Mouse (Mus musculus) liver, embryonic 12.5 days (tissue): ENCODE results near the gene Agl. TPM values are rescaled to one million over a fixed set of nuclear protein-coding genes. Genes with fewer than 3 reads are reported as not detected.

Experiments used
- ATAC-seq: fragments of 200-750 bp; cut with Nextera tagmentation; 2 replicates; pipeline ENCODE4 v1.8.0; 2017; ENCODE audit warnings: moderate number of reproducible peaks, mild to moderate bottlenecking, moderate library complexity
- H3K27ac ChIP-seq: fragments of 300-500 bp; sonication (generic); 2 replicates; pipeline ENCODE4 v1.5.1; 2016; ENCODE audit warnings: mild to moderate bottlenecking
- H3K27me3 ChIP-seq: fragments of 300-500 bp; sonication (generic); replicated peaks from 2 replicates; pipeline ENCODE4 v1.6.1; 2016; ENCODE audit warnings: mild to moderate bottlenecking, moderate library complexity
- H3K36me3 ChIP-seq: fragments of 300-500 bp; sonication (generic); 2 replicates; pipeline ENCODE4 v1.6.1; 2016; ENCODE audit warnings: mild to moderate bottlenecking, moderate library complexity
- H3K4me1 ChIP-seq: fragments of 300-500 bp; sonication (generic); 2 replicates; pipeline ENCODE4 v1.6.1; 2016
- H3K4me2 ChIP-seq: fragments of 300-500 bp; sonication (generic); 2 replicates; pipeline ENCODE4 v1.6.1; 2016; ENCODE audit warnings: mild to moderate bottlenecking, moderate library complexity
- H3K4me3 ChIP-seq: fragments of 300-500 bp; sonication (generic); 2 replicates; pipeline ENCODE4 v1.5.1; 2016; ENCODE audit warnings: mild to moderate bottlenecking, moderate library complexity
- H3K9ac ChIP-seq: fragments of 300-500 bp; sonication (generic); 2 replicates; pipeline ENCODE4 v1.6.1; 2016; ENCODE audit warnings: mild to moderate bottlenecking, moderate library complexity
- H3K9me3 ChIP-seq: fragments of 300-500 bp; sonication (generic); replicated peaks from 2 replicates; pipeline ENCODE4 v1.6.1; 2016; ENCODE audit warnings: mild to moderate bottlenecking, moderate library complexity
- WGBS: fragments of 180-500 bp; shearing (Covaris S2); methylation state at CpG from one replicate; pipeline ENCODE4 v1.1.7; 2016; ENCODE audit not compliant: insufficient replicate concordance; 5-methylcytosine and 5-hydroxymethylcytosine counted together
- polyA plus RNA-seq: library from polyadenylated mRNA; unstranded; fragments of >200 nt; fragmentation: Nextera tagmentation; extraction: Ambion mirVana; gene quantifications from 2 replicates; pipeline ENCODE4 v1.2.1, GENCODE M21; 2016

The Agl gene
- polyA plus RNA-seq, result 7.1 and 7.4 TPM in 2 replicates

DNA sequence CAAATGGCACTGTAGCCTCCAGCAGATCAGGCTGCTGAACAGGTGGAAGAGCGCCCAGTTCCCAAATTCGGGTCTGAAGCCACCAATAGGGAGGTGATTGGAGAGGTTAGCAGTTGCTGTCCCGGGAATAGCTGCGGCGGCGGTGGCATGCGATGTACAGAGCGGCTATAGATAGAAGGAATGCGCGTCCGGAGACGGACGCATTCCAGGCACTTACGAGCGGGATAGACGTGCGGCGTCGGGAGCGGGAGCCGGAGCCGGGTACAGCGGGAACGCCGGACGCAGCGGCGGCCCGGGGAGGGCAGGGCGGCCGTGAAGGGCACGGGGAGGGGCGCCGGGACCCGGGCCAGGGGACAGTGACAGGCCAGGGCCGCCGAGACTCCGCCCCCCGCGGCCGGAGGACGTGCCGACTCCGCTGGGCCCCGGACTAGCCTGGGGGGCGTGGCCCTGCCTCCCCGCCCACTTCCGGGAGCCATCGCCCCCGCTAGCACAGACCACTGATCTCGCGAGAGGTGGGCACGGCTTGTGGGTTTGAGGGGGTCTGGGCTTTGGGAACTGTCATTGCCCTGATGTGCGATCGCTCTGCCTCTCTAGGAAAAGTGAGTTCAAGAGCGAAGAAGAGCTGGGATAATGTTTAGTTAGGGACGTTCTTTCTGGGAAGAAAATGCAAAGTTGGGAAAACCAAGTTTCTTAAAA lies at the start of gene Agl:
Gene Agl, minus strand, starts transcription at position 356 of the 696 bp plus-strand sequence.
- H3K9ac ChIP-seq, result peak within 1 kb of the TSS; percentile 84
- no peaks in the 10 kb centered on the region for H3K27me3 ChIP-seq
- ATAC-seq, result peak; percentile 99
- WGBS, result under 1% methylated on average over 56 of the region's 57 CpGs
- H3K4me2 ChIP-seq, result peak within 1 kb of the TSS; percentile 92
- peak within 1 kb of the TSS; percentile 78 for H3K4me3 ChIP-seq
- H3K9me3 ChIP-seq, result no peaks in the 10 kb centered on the region
- peaks cover 27% of the 10 kb centered on the region for H3K4me1 ChIP-seq
- H3K36me3 ChIP-seq, result no peaks in the 10 kb centered on the region
- peak within 1 kb of the TSS; percentile 79 for H3K27ac ChIP-seq

DNA sequence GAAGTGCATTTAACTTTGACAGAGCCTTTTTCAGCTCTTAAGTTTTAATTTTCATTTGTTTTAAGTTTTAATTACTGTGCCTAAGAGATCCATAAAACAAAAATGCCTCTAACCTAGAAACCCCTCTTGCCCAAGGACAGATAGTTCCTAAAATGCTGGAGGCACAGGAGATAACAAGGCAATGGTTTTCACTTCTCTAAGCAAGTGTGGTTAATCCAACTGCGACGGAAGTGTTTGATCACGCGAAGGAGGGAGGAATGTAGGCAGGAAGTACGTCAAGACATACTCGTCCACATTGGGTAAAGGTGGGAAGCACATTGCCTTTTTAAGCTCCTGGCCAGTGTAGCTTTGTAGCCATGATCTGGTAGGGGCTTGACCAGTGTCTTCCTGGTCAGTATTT lies 49.6 kb upstream of the Agl start:
- Histone ChIP-seq H3K27ac (peak overlapping the region; percentile 71), H3K4me2 (no peak overlapping the region), H3K36me3 (no peaks in the 10 kb centered on the region), H3K4me3 (no peak overlapping the region), H3K27me3 (no peaks in the 10 kb centered on the region), H3K9ac (no peak overlapping the region), H3K9me3 (no peaks in the 10 kb centered on the region), H3K4me1 (peaks cover 59% of the 10 kb centered on the region)
- ATAC-seq, result no peak
- WGBS, result 26% methylated on average over 6 of the region's 6 CpGs

DNA sequence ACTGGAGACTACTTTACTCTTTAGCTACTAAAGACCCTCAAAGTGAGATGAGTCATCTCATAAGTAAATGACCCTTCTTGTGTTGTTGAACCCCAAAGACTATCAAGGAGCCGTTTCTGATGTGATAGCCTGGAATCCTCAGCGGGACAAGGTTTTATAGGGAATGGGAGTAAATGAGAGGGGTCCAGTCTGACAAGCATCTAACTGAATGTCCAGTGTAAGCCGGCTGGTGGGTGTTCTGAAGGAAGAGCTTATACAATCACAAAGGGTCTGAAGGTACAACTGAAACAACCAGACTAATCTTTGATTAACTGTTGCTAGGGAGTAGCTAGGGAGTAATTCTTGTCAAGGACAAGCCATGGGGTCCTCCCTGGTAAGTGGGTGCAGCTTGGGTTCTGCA lies 44.5 kb upstream of the Agl start:
- 78% methylated on average over 3 of the region's 3 CpGs for WGBS
- Histone ChIP-seq H3K9me3 (no peaks in the 10 kb centered on the region), H3K4me1 (peaks cover 23% of the 10 kb centered on the region), H3K27ac (no peak overlapping the region), H3K27me3 (peaks cover 3% of the 10 kb centered on the region; the same call in 1 of the 2 replicates), H3K4me2 (no peak overlapping the region), H3K9ac (no peak overlapping the region), H3K36me3 (no peaks in the 10 kb centered on the region), H3K4me3 (no peak overlapping the region)
- ATAC-seq, result no peak

DNA sequence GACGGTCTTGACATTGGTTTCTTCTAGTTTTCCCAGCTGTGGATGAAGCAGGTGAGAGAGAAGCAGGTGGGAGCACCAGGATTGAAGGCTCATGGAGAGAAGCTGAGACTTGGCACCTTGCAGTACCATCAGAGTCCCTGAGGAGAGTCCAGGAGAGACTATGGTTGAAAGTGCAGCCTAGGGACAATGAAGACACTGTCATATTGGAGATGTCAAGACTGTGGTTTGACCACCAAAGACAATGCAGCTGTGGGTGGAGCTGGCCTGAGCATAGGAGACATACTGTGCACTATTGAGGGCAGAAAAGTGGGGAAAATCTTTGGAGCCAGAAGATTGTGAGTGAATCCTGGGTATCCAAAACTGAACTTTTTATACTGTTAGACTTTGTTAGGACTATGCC lies 42.4 kb upstream of the Agl start:
- Histone ChIP-seq H3K4me1 (peaks cover 24% of the 10 kb centered on the region), H3K4me3 (no peak overlapping the region), H3K9ac (no peak overlapping the region), H3K9me3 (no peaks in the 10 kb centered on the region), H3K36me3 (no peaks in the 10 kb centered on the region), H3K27ac (no peak overlapping the region), H3K4me2 (no peak overlapping the region), H3K27me3 (peaks cover 3% of the 10 kb centered on the region; the same call in 1 of the 2 replicates)
- 78% methylated on average over 1 of the region's 1 CpGs for WGBS
- ATAC-seq, result no peak

DNA sequence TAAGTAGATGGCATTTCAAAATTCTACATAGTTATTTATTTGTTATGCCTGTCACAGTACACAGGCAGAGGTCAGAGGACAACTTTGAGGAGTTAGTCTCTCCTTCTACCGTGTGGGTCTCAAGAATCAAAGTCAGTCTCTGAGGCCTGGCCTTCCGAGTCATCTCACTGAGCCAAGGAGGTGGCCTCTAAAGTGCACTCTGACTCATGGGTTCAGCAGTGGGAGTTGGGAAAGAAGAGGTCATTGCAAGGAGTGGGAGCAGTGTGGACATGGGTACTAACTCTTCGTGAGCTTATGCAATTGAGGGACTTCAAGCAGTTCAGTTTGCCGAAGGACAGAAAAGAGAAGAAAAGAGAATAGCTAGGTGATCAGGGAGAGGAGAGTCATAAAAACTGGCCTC lies 41.0 kb upstream of the Agl start:
- H3K9ac ChIP-seq, result no peak overlapping the region
- H3K27ac ChIP-seq, result no peak overlapping the region
- ATAC-seq, result no peak
- peaks cover 3% of the 10 kb centered on the region; the same call in 1 of the 2 replicates for H3K27me3 ChIP-seq
- no peaks in the 10 kb centered on the region for H3K36me3 ChIP-seq
- peaks cover 27% of the 10 kb centered on the region for H3K4me1 ChIP-seq
- H3K4me2 ChIP-seq, result no peak overlapping the region
- no peak overlapping the region for H3K4me3 ChIP-seq
- H3K9me3 ChIP-seq, result no peaks in the 10 kb centered on the region
- WGBS, result 72% methylated on average over 4 of the region's 4 CpGs

DNA sequence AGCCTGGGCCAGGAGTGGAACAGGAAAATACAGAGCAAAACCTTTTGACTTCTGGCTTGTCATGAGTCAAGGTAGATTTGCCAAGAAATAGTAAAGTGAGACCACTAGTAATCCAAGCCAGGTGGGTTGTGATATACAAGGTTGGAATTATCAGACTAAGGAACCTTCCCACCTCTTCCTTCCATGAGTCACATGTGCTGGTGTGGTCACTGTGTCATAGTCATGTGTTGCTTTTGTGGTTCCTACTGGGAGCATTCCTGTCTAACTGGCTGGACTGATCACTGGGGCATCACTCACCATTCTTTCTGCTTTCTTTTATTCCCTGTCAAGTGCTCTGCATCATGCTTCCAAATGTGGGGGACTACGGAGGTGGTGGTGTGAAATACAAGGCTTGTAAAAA lies 40.1 kb upstream of the Agl start:
- Histone ChIP-seq H3K9me3 (no peaks in the 10 kb centered on the region), H3K27me3 (peaks cover 3% of the 10 kb centered on the region; the same call in 1 of the 2 replicates), H3K4me1 (peaks cover 27% of the 10 kb centered on the region), H3K36me3 (no peaks in the 10 kb centered on the region), H3K4me2 (no peak overlapping the region), H3K4me3 (no peak overlapping the region), H3K9ac (no peak overlapping the region), H3K27ac (no peak overlapping the region)
- no peak for ATAC-seq
- WGBS, result 92% methylated on average over 1 of the region's 1 CpGs

DNA sequence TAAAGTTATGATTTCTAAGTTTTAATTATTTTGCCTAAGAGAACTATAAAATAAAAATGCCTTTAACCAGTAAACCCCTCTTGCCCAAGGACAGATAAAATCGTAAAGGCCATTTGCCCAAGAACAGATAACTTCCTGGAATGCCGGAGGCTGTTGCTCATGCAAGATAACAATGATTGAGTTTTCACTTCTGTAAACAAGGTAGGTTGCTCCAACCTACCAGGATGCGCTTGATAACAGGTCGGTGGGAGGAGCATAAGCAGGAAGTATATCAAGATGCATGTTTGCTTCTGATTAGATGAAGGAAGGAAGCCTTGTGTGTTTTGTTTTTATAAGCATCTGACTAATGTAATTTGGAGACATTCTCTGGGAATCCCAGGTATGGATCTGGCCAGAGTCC lies 38.1 kb upstream of the Agl start:
- H3K4me2 ChIP-seq, result no peak overlapping the region
- H3K9me3 ChIP-seq, result no peaks in the 10 kb centered on the region
- no peaks in the 10 kb centered on the region; the same call in 1 of the 2 replicates for H3K27me3 ChIP-seq
- no peak overlapping the region; the same call in 1 of the 2 replicates for H3K27ac ChIP-seq
- 9% methylated on average over 4 of the region's 4 CpGs for WGBS
- peaks cover 27% of the 10 kb centered on the region for H3K4me1 ChIP-seq
- H3K36me3 ChIP-seq, result no peaks in the 10 kb centered on the region
- H3K4me3 ChIP-seq, result no peak overlapping the region
- ATAC-seq, result peak; percentile 74
- no peak overlapping the region for H3K9ac ChIP-seq

DNA sequence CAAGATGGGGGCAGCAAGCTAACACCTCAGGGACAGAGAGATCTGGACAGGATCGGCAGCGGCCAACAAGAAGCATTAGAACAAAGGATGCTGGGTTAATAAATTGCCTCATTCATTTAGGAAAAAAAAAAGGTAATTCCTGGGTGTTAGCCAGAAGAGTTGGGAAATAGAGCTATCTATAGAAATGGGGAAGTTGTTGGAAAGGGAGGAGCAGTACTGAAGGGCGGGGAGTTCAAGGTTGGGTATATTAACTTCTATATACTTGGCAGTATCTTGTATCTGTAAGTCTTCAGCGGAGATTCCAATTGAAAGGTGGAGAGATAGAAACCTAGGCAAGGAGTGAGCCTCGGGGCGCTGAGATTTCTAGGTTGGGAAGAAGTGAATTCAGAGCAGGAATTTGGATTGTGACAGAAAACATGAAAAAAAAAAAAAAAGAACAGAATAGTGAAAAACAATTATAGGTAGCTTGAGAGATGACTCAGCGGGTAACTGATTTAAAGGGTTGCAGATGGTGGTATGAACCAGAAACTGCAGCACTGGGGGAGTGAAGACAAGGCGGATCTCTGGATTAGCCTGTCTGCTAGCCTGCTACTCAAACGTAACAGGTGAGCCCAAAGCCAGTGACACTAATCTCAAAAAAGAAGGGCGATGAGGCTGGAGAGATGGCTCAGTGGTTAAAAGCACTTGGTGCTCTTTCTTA lies 37.1 kb upstream of the Agl start:
- no peaks in the 10 kb centered on the region for H3K9me3 ChIP-seq
- H3K4me1 ChIP-seq, result peaks cover 27% of the 10 kb centered on the region
- H3K27ac ChIP-seq, result no peak overlapping the region
- H3K27me3 ChIP-seq, result no peaks in the 10 kb centered on the region
- no peaks in the 10 kb centered on the region for H3K36me3 ChIP-seq
- ATAC-seq, result no peak
- 70% methylated on average over 10 of the region's 10 CpGs for WGBS
- H3K4me3 ChIP-seq, result no peak overlapping the region
- H3K9ac ChIP-seq, result no peak overlapping the region
- no peak overlapping the region for H3K4me2 ChIP-seq

DNA sequence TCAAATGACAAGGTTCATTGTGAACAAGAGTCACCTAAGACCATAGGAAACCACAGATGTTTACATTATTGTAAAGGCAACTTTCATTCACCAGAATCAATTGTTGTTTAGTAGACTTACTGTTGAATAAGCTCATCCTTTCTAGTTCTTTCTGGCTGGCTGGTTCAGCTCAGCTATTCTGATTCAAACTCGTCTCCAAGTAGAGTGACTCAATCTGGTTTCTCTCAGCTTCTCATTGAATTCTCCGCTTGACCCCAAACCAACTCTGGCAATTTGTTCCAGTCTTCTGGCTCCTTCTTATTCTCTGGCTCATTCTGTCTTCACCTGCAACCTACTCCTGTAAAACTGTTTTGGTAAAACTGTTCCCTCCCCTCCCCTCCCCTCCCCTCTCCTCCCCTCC lies 33.3 kb upstream of the Agl start:
- Histone ChIP-seq H3K4me3 (no peak overlapping the region), H3K27me3 (no peaks in the 10 kb centered on the region), H3K4me2 (no peak overlapping the region), H3K36me3 (no peaks in the 10 kb centered on the region), H3K9me3 (no peaks in the 10 kb centered on the region), H3K27ac (no peak overlapping the region), H3K9ac (no peak overlapping the region), H3K4me1 (peaks cover 17% of the 10 kb centered on the region)
- WGBS, result 73% methylated on average over 2 of the region's 2 CpGs
- no peak for ATAC-seq

DNA sequence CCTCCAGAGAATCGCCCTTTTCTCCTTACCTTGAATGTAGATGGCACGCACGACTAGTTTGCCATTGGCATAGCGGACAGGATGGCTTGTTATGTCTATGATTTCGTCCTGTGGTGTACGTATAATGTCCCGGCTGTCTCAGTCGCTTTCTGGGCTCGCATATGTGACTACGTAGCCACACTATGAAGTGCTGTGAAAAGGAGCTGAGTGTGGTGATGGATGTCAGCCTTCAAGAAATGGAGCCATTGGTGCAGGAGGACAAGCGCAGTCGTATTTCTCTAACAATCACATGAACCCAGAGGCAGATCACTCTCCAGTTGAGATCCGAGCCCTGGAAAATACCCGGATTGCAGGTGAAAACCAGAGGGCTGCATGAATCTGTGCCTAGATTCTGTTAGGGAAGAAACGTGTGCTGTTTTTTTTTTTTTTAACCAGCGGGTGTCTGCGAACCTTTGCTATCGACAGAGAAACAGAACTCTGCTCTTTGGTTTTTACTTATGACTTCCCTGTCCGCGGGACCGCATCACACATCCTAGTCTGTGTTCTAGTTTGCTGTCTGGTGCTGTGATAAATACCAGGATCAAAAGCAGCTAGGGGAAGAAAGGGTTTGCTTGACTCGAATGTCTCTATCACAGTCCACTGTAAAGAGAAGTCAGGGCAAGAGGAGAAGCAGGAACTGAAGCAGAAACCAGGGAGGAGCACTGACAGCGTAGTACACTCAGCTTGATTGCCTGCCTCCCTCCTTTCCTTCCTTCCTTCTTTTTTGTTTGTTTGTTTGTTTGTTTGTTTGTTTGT lies 28.9 kb upstream of the Agl start:
- Histone ChIP-seq H3K9me3 (no peaks in the 10 kb centered on the region), H3K36me3 (no peaks in the 10 kb centered on the region), H3K27me3 (no peaks in the 10 kb centered on the region), H3K4me1 (peaks cover 4% of the 10 kb centered on the region), H3K4me2 (no peak overlapping the region), H3K27ac (no peak overlapping the region), H3K9ac (no peak overlapping the region), H3K4me3 (no peak overlapping the region)
- no peak for ATAC-seq
- 67% methylated on average over 23 of the region's 23 CpGs for WGBS

DNA sequence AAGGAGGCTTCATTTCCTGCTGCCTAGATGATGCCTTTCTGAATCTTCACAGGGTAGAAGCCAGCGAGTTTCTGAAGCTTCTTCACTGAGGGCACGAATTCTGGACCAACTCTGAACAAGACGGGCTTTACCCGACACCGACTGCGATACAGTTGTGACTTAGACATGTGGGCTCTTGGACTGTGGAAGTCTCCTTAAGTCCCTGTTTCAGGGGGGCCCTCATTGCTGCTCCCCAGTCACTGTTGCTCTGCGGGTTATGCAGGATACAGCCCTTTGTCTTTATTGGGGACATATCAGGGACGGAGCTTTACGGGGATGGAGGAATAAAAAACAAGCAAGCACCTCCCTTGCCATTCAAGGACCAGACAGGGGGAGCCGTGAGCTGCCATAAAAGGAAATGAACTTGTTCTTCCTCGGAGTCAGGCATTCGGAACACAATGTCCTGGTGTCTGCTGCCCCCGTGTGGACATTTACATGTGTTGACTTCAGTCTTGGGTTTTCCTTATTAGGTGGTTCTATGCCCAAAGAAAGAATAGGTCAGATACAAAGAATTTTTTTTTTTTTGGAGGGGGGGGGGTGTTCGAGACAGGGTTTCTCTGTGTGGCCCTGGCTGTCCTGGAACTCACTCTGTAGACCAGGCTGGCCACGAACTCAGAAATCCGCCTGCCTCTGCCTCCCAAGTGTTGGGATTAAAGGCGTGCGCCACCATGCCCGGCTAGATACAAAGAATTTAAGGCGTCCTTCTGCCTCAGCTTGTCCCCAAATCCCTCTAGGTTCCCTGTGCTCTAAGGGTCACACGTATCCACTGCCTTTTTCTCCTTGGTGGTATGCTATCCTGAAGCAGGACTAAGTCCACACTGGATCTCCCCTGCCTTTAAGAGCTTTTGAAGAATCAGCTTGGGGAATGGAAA lies 28.1 kb upstream of the Agl start:
- H3K36me3 ChIP-seq, result no peaks in the 10 kb centered on the region
- H3K27me3 ChIP-seq, result no peaks in the 10 kb centered on the region
- peak; percentile 74 for ATAC-seq
- peak overlapping the region; percentile 38 for H3K4me3 ChIP-seq
- no peaks in the 10 kb centered on the region for H3K9me3 ChIP-seq
- H3K4me1 ChIP-seq, result peaks cover 4% of the 10 kb centered on the region
- no peak overlapping the region for H3K27ac ChIP-seq
- peak overlapping the region; percentile 67 for H3K4me2 ChIP-seq
- H3K9ac ChIP-seq, result peak overlapping the region; percentile 56
- 24% methylated on average over 21 of the region's 21 CpGs for WGBS
